Mouse (Mus musculus) cerebellum, adult 2 months (tissue): ENCODE data around the gene Spns2.

Experiments
- CTCF ChIP-seq: fragments of 200-500 bp; IDR thresholded peaks from 2 replicates; pipeline ENCODE4 v1.5.1; 2011; ENCODE audit warnings: low read depth, mild to moderate bottlenecking, control low read depth, low read length, moderate library complexity, borderline replicate concordance; ENCODE audit not compliant: insufficient read depth
- POLR2A ChIP-seq: fragments of 200-500 bp; IDR thresholded peaks from 2 replicates; pipeline ENCODE4 v1.6.1; 2011; ENCODE audit warnings: low read length, control low read depth, borderline replicate concordance; ENCODE audit not compliant: insufficient read depth

DNA sequence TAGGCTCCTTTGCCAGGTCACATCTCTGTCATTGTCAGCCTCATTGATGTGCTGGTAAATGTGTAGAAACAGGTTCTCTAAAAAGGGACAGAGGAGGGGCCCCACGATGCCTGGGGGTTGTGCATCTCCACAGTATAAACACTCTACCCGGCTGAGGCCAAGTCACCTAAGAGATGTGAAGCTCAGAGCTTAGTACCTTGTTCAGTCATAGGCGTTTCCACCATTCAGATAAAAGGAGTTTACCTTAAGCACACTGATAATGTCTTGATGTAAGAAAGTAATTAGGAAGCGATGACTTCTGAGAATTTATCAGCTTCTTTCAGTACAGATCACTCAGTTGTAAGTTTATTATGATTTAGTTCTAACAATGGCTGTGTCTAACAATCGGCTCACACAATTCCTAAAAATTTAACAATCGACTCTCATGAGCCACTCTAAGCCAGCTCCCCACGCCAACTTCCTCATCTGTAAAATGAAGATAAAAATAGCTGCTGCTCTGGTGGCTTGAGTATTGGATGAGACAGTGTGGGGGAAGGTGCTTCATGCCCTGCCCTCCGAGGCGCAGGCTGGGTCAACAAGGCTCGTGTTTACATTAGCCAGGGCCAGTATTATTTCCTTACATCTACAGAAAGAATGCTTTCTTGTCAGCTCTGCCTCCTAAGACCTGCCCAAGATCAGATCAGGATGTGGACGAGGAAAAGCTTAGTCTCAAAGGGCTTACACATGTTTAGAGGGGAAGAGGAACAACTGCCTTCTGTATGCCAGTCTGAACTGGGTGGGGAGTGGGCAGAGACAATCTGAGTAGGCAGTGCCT, 22.8 kb downstream of the Spns2 start:
- TF ChIP-seq CTCF (no peak), POLR2A (no peak)
